Mouse (Mus musculus): ENCODE data around the gene Recql5. TPM values are rescaled to one million over a fixed set of nuclear protein-coding genes. Genes with fewer than 3 reads are reported as not detected.
"Not testable (repeated sequence)": the region's sequence is repeated elsewhere in the genome, so short reads cannot be mapped to it uniquely, and the experiment has no call there.

The Recql5 gene
- total RNA-seq, 2 experiments from 2014 or later, result 28.6 to 29.4 TPM

DNA sequence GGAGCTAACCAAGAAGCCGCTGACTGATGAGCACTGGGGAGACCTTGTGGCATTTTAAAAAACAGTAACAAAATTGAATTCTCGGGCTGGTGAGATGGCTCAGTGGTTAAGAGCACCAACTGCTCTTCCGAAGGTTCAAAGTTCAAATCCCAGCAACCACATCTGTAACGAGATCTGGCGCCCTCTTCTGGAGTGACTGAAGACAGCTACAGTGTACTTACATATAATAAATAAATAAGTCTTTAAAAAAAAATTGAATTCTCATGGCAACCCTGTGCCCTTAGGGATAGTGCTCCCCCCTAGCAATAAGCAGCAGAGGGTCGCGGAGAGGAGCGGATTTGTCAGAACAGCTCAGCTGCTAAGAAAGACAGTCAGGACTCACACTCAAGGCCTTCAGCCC lies 69.4 kb downstream of the Recql5 start:
- DNase-seq (ENCODE audit: low spot score in 2 of 2), result no peak

DNA sequence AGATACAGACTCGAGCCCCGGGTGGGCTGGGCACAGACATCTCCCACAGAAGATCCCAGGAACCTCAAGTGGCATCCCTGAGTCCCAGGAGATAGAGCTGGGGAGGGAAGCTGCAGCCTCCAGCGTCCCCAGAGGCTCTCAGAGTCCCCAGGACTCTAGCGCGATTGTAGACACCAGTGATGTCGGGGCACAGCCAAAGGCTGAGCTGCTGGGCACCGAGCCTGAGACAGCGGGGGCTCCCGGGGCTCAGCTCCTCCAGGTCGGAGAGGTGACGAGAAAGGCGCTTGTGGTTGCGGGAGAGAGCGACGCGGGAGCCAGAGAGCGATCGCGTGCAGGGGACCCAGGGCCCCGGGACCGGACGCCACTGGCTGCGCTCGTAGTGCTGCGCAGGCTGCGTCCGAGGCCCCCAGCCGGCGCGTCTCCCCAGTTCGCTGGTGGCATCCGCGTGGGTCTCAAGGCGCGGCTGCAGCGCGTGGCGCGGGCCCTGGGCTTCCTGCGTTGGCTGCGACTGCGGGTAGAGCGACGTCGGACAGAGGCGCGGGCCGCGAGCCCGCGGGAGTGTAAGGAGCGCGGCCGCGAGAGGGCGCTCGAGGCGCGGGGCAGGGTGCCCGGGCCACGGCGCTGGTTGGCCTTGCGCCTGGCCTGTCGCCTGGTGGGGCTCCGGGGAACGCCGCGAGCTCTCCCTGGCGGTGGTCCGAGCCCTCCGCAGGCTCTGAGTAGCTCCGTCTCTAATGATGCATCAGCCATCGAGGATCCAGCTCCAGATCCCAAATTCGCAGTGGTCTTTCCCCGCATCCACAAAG lies 73.9 kb downstream of the Recql5 start:
- DNase-seq (ENCODE audit: low spot score in 2 of 2), result peak; percentile 24 to 75

DNA sequence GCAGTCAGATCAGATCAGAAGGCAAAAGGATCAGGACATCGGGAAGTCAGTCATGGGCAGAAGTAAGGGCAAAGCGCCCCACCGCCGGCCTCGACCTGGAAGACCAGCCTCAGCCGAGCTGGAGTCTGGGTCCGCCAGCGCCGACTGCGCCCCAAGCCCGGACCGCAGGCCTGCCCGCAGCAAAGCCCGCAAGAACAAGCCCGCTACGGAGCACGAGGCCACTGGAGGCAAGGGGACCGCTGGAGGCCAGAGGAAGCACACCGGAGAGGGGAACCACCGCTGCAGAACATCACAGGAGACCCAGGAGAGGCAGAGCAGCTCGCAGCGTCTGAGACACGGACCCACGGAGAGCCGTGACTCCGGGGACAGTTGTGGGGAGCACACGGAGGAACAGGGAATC lies 74.9 kb downstream of the Recql5 start, which contains the start of gene Myo15b:
Gene Myo15b (plus strand): TSS at position 53 of the 400 bp plus-strand sequence.
- no peak for DNase-seq (ENCODE audit: low spot score in 2 of 2)

DNA sequence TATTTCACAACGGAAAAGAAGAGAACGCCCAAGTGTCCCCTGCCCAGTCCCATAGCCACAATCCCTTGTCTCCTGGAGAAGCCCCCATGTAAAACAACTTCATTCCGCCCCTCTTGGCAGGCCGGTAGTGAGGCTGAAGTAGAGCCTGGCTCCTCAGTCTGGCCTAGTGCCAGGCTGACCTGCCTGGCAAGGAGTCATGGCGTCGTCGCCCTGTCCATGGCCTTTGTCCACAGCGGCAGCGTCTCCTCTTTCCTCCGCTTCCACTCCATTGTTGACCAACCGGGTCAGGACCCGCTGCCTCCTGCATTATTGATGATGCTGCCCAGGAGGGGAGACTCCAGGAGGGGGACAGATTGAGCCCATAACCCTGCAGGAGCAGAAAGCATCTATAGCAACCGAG lies 75.3 kb downstream of the Recql5 start:
- DNase-seq (ENCODE audit: low spot score in 2 of 2), result no peak

DNA sequence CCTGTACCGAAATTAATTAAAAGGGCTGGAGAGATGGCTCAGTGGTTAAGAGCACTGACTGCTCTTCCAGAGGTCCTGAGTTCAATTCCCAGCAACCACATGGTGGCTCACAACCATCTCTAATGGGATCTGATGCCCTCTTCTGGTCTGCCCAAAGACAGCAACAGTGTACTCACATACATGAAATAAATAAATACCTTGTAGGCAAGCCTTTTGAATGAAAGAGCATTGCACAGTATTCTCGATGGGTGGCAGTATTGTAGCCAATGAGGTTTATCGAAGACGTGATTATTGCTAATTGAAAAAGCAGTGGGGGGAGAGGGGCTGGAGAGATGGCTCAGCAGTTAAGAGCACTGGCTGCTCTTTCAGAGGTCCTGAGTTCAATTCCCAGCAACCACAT lies 76.1 kb downstream of the Recql5 start:
- DNase-seq (ENCODE audit: low spot score in 2 of 2), result not testable (repeated sequence)

DNA sequence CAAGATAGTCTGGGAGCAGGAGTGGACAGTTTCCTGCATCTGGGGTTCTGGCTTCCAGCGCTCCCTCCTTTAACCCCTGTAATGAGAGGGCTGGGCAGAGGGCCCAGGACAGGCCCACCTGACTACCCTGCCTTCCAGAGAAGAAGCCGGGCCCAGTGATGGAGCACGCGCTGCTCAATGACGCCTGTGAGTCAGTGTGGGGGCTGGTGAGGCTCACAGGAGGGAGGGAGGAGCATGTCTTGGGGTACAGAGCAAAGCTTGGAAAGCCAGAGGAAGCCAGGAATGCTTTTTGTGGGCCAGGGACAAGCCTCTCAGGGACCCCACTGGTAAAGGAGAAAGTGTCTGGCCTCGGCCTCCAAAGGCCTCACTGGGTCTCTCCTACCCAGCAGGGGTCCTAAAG lies 78.6 kb downstream of the Recql5 start:
- DNase-seq (ENCODE audit: low spot score in 2 of 2), result peak; percentile 5 to 21

DNA sequence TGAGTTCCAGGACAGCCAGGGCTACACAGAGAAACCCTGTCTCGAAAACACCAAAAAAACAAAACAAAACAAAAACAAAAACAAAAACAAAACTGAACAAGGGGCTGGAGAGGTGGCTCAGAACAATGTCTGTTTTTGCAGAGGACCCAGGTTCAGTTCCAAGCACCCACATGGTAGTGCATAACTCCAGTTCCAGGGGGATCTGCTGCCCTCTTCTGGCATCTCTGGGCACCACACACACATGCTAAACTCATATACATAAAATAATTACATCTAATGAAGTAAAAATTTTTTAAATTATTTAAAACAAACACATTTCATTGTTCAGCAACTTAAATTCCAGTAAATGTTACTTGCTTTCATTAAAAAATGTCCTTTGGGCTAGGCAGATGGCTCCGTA lies 87.5 kb downstream of the Recql5 start:
- DNase-seq (ENCODE audit: low spot score in 2 of 2), result no peak

DNA sequence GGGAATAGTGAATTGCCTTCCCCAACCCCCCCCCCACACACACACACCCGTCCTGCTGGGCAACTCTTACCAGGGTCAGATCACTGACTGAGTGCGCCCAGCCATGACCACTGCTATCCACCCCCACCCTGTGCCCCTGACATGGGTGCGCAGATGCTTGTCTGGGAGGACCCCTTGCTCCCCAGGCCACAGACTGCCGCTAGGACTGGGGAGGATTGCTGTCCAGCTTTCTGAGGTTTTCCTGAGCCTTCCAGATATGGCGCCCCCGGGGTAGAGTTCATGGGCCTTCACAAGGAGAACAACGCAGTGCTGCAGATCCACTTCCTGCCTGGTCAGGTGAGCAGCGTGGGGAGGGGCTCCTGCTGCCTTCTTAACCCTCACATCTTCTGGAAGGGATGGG lies 89.0 kb downstream of the Recql5 start:
- no peak for DNase-seq (ENCODE audit: low spot score in 2 of 2)

DNA sequence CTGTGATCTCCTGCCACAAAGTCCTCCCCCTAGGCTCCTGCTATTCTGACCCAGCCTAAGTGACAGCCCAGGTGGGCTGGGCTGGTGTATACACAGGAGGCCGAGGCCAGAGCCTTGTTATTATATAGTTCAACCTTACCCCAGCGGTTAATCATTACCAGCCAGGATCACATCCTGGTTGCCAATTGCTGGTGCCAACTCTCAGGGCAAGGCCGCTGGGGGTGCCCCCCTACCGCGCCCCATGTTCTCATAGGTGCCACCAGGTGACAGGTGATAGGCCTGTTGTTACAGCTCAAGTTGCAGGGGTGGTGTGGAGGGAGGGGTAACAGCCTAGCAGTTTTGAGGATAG lies 89.4 kb downstream of the Recql5 start:
- no peak for DNase-seq (ENCODE audit: low spot score in 2 of 2)

DNA sequence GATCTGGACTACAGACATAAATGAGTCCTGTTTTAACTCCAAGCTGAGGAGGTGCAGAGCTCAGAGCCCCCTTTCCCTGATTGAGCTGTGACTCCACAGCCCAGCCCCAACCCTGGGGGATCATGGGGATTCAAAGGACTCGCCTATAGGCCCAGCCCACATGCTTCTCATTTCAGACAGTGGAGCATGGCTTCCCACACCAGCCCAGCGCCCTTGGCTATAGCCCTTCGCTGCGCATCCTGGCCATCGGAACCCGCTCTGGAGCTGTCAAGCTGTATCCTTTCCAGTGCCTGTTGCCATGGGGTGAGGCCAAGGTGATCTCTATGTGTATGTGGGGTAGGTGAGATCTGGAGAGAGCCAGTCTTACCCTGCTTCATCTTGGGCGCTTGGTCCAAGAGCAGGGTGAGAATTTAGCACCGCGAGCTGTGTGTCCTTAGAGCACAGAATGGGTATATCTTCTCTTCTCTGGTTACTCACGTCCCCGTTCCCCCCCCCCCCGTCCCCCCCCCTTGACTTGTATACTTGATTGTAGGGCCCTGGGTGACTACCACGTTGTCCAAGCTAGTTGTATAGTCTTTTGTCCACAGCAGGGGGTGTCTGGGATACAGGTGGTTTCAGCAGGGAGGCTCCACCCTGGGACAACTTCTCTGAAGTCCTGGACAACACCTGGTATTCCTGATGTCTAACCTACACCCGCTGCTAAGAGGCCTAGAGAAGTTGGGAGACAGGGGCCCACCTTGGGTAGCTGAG lies 90.0 kb downstream of the Recql5 start:
- DNase-seq (ENCODE audit: low spot score in 2 of 2), result no peak

Other genes starting within 250 kb of the Recql5 start
- gene Grb2, start 224.9 kb downstream of the Recql5 start, total RNA-seq (2021), result 100 to 1,000 TPM; 184 to 203 TPM
- 10 to 100 TPM; 50.9 to 56.1 TPM for gene Tmem94, start 168.0 kb downstream of the Recql5 start, total RNA-seq (2021)
- 10 to 100 TPM; 19.4 to 19.9 TPM for gene Caskin2, start 119.8 kb downstream of the Recql5 start, total RNA-seq (2021)
- 10 to 100 TPM; 11.1 to 11.4 TPM for gene Tsen54, start 118.8 kb downstream of the Recql5 start, total RNA-seq (2021)
- gene Llgl2, start 109.4 kb downstream of the Recql5 start, total RNA-seq (2021), result 1 to 10 TPM; 2.5 to 3.0 TPM
- gene Myo15b, start 75.1 kb downstream of the Recql5 start, total RNA-seq (2021), result under 1 TPM; 0.15 to 0.57 TPM
- under 1 TPM; 0.46 to 0.74 TPM for gene Smim5, start 33.5 kb downstream of the Recql5 start, total RNA-seq (2021)
- gene Smim6, start 21.5 kb downstream of the Recql5 start, total RNA-seq (2021), result not detected
- 10 to 100 TPM; 51.3 to 56.7 TPM for gene Sap30bp, start 195 bp downstream of the Recql5 start, total RNA-seq (2021)
- gene Itgb4, start 41.2 kb upstream of the Recql5 start, total RNA-seq (2021), result 1 to 10 TPM; 7.9 to 8.7 TPM
- gene Galk1, start 79.2 kb upstream of the Recql5 start, total RNA-seq (2021), result 10 to 100 TPM; 11.7 to 14.1 TPM
- 100 to 1,000 TPM; 267 to 281 TPM for gene H3f3b, start 94.5 kb upstream of the Recql5 start, total RNA-seq (2021)
- 10 to 100 TPM; 20.6 to 23.1 TPM for gene Unk, start 96.8 kb upstream of the Recql5 start, total RNA-seq (2021)
- gene Unc13d, start 144.5 kb upstream of the Recql5 start, total RNA-seq (2021), result 1 to 10 TPM; 1.6 to 3.0 TPM
- 100 to 1,000 TPM; 450 to 480 TPM for gene Wbp2, start 153.5 kb upstream of the Recql5 start, total RNA-seq (2021)
- gene Trim47, start 193.7 kb upstream of the Recql5 start, total RNA-seq (2021), result 1 to 10 TPM; 4.8 to 6.2 TPM
- 1 to 10 TPM; 6.7 to 8.3 TPM for gene Trim65, start 197.7 kb upstream of the Recql5 start, total RNA-seq (2021)
- gene Mrpl38, start 205.4 kb upstream of the Recql5 start, total RNA-seq (2021), result 10 to 100 TPM; 60.2 to 61.2 TPM
- gene Fbf1, start 234.7 kb upstream of the Recql5 start, total RNA-seq (2021), result 10 to 100 TPM; 82.3 to 83.6 TPM

All from layer of hippocampus, adult 18-20 months (tissue).